Mouse (Mus musculus): ENCODE data around the gene Myo19. TPM values are rescaled to one million over a fixed set of nuclear protein-coding genes. Genes with fewer than 3 reads are reported as not detected.
A peak's percentile ranks its signal among the peaks of the same experiment; 100 is the strongest.

Gene Myo19
- polyA plus RNA-seq, 1 experiment from 2014 or later: 3.4 TPM

DNA sequence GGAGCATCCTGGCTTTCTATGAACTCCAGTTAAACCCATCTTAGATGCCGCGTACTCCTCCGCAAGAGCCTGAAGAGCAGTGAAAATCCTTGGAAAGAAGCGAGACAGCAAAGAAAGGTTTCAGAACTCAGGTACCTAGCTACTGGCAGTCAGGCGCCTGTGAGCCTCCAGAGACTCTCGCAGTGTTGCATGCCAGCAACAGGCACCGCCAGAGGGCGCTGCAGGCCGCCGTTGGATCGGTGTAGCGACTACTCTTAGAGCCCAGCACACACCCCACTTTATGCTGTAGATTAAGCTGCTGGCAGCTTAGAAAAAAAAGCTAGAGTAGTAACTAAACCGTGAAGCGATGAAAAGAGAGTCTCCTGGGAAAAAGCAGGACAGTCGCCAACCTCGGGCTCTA is 38.5 kb downstream of the Myo19 start:
- Histone ChIP-seq H3K27me3 (no peaks in the 10 kb centered on the region), H3K4me3 (replicated peaks) (no peak overlapping the region), H3K36me3 (peaks cover 13% of the 10 kb centered on the region), H3K9ac (peak overlapping the region; percentile 45), H3K27ac (no peak overlapping the region), H3K9me3 (replicated peaks) (no peaks in the 10 kb centered on the region), H3K4me1 (replicated peaks) (peaks cover 44% of the 10 kb centered on the region), H3K4me2 (peak overlapping the region; percentile 46)
- peak; percentile 76 for ATAC-seq (ENCODE audit: low read depth)
- DNase-seq: peak; percentile 80
- 6% methylated on average over 16 of the region's 16 CpGs for WGBS (ENCODE audit: insufficient replicate concordance)

DNA sequence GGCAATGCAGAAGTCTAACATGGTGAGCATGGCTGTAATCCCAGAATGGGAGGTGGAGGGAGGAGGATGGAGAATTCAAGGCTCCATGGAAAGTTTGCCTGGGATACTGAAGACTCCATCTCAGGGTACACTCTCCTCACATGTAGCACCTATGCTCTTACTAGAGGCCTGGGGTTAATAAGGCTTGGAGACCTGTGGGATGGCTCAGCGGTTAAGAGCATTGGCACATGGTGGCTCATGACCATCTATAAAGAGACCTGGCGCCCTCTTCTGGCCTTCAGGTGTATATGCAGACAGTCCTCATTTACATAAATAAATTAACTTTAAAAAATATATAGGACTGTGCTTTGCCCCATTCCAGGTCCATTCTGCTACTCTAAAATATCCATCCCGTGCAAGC is 39.3 kb downstream of the Myo19 start:
- H3K9ac ChIP-seq: 0 out of 2 replicates have a peak overlapping the region, but pooled peaks have one; percentile 45
- peaks cover 5% of the 10 kb centered on the region for H3K36me3 ChIP-seq
- no peak overlapping the region for H3K27ac ChIP-seq
- no peak for ATAC-seq (ENCODE audit: low read depth)
- H3K4me1 ChIP-seq (replicated peaks): peaks cover 39% of the 10 kb centered on the region
- 28% methylated on average over 3 of the region's 3 CpGs for WGBS (ENCODE audit: insufficient replicate concordance)
- peak overlapping the region; percentile 46 for H3K4me2 ChIP-seq
- no peaks in the 10 kb centered on the region for H3K27me3 ChIP-seq
- no peak overlapping the region for H3K4me3 ChIP-seq (replicated peaks)
- peak; percentile 30 for DNase-seq
- H3K9me3 ChIP-seq (replicated peaks): no peaks in the 10 kb centered on the region

DNA sequence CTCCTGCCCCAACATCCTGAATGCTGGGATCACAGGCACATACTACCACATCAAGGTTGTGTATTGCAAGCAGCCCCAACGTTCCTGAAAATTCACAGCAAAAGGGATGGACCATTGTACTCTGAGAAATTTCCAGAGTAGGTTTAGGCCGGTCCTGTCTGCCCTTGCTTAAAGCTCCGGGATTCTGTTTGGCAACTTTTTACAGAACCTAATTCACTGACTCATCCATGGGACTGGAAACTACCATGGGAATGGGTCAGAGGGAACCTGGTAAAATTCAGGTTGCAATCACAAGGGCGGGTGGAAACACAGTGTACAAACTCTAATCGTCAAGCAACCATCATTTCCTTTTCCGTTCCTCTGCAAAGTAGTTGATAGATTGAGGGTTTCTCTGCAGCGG is 40.0 kb downstream of the Myo19 start:
- H3K9ac ChIP-seq: no peak overlapping the region

DNA sequence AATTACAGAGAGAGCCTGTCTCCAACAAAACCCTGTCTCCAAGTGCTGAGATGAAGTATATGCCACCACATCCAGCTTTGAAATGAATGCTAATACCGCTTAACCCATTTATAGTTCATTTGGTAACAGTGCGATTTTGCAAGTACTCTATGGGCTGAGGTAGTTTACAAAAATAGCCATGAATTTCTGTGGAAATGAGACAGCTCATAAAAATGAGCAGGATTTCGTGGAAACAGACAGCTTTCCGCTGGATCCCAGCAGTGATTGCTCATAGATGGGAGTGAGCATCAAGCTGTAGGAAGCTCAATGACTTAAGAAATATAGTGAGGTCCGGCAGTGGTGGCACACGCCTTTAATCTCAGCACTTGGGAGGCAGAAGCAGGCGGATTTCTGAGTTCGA is 41.0 kb downstream of the Myo19 start:
- 71% methylated on average over 8 of the region's 8 CpGs for whole genome bisulfite sequencing (ENCODE audit: insufficient replicate concordance)
- no peak for DNase-seq
- H3K27me3 ChIP-seq: no peaks in the 10 kb centered on the region
- no peak overlapping the region for H3K27ac ChIP-seq
- H3K4me1 ChIP-seq (replicated peaks): peaks cover 23% of the 10 kb centered on the region
- ATAC-seq (ENCODE audit: low read depth): no peak
- H3K36me3 ChIP-seq: no peaks in the 10 kb centered on the region
- H3K9ac ChIP-seq: no peak overlapping the region
- H3K4me3 ChIP-seq (replicated peaks): no peak overlapping the region
- H3K4me2 ChIP-seq: no peak overlapping the region
- H3K9me3 ChIP-seq (replicated peaks): no peaks in the 10 kb centered on the region

More for the DNA sequence above, 40.0 kb downstream of the Myo19 start:
- 48% methylated on average over 7 of the region's 7 CpGs for WGBS (ENCODE audit: insufficient replicate concordance)
- Histone ChIP-seq H3K27ac (no peak overlapping the region), H3K4me3 (replicated peaks) (no peak overlapping the region), H3K9me3 (replicated peaks) (no peaks in the 10 kb centered on the region), H3K36me3 (no peaks in the 10 kb centered on the region), H3K27me3 (no peaks in the 10 kb centered on the region), H3K4me1 (replicated peaks) (peaks cover 32% of the 10 kb centered on the region), H3K4me2 (no peak overlapping the region)
- ATAC-seq (ENCODE audit: low read depth): no peak
- DNase-seq: no peak

DNA sequence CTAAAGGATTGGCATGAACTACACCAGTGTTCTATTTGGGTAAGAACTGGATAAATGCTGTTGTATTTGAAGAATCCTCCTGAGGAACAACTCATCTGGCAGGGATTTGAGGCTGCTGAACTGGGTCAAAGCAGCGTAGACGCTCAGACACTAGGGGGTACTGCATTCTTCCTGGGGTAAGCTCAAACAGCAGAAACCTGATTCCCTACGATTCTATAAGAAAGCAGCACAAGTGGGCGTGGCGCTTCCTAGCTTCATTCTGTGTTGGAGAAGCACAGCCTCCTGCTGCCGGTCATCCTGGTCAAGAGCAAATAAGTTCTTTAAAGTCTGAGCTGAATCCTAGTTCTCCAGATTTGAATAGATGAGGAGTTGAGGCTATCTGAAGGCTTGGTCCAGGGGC is 52.3 kb downstream of the Myo19 start:
- 14% methylated on average over 6 of the region's 6 CpGs for WGBS (ENCODE audit: insufficient replicate concordance)

DNA sequence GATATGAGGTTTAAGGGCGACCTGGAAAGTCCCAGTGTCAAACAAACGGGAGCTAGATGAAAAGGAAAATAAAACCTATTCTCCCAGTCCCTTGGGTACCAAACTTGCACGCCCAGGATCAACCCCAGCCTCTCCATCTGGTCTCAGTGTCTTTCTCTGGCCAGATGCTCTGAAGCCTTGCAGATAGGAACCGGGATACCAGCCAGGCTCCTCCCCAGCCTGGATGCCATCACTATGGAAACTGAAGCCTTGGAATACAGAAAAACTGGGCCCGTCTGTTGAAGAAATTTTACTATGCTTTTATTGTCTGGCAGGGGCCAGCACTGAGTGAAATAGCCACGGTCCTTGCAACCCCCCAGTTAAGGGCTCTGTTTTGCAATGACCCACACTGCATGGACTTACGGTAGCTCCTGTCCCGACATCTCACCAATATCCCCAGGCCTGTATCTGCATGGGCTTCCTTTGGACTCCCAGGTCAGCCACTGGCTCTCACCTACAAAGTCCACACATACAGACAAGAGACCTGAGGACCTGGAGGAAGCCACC is 59.6 kb downstream of the Myo19 start:
- no peak overlapping the region for H3K4me2 ChIP-seq
- H3K27me3 ChIP-seq: peaks cover 15% of the 10 kb centered on the region
- ATAC-seq (ENCODE audit: low read depth): no peak
- no peak for DNase-seq
- H3K36me3 ChIP-seq: no peaks in the 10 kb centered on the region
- 53% methylated on average over 8 of the region's 8 CpGs for WGBS (ENCODE audit: insufficient replicate concordance)
- H3K4me3 ChIP-seq (replicated peaks): no peak overlapping the region
- H3K9ac ChIP-seq: no peak overlapping the region
- no peak overlapping the region for H3K27ac ChIP-seq
- no peaks in the 10 kb centered on the region for H3K9me3 ChIP-seq (replicated peaks)
- H3K4me1 ChIP-seq (replicated peaks): peaks cover 9% of the 10 kb centered on the region; the same call in 1 of the 2 replicates

More for the DNA sequence above, 52.3 kb downstream of the Myo19 start:
- no peak overlapping the region for H3K9ac ChIP-seq
- no peak overlapping the region for H3K27ac ChIP-seq
- DNase-seq (no peak), ATAC-seq (ENCODE audit: low read depth) (no peak)
- H3K4me2 ChIP-seq: no peak overlapping the region
- no peaks in the 10 kb centered on the region; the same call in 1 of the 2 replicates for H3K27me3 ChIP-seq
- no peaks in the 10 kb centered on the region for H3K9me3 ChIP-seq (replicated peaks)
- no peaks in the 10 kb centered on the region for H3K36me3 ChIP-seq
- no peak overlapping the region for H3K4me3 ChIP-seq (replicated peaks)
- H3K4me1 ChIP-seq (replicated peaks): no peaks in the 10 kb centered on the region

DNA sequence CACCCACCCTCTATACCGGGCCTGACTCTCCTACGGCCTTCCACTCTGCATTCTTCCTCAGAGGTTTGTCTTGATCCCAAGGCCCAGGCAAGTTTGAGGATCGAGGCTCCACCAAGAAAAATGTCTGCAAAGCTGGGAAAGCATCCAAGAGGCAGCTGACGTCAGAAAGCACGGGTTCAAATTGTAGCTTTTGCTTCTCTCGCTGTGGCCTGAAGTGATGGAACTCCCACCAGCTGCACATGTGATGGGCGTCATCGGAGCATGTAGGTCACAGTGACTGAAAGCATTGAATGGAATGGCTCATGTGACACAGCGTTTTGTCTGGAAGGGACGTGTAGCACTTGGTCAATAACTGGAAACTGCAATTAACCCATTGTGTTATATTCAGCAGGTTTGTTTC is 60.2 kb downstream of the Myo19 start:
- no peak for ATAC-seq (ENCODE audit: low read depth)
- 65% methylated on average over 10 of the region's 10 CpGs for WGBS (ENCODE audit: insufficient replicate concordance)

DNA sequence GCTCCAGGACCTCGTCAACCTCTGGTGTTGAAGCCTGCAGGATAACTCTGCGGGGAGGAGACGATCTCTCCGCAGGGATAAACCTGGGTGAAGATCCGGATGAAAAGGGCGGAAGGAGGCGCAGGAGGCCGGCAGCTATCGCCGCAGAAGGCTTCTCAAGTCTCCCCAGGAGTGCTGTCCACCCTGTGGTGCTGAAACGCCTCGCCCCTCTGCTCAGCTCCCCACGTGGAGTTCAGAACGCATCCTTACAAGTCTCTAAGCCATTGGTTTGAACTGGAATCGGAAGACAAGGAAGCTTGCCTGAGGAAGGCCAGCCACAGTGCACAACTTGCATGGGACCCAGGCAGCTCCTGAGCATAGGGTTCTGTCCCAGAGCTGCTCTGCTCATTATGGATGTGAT is 64.0 kb downstream of the Myo19 start:
- peaks cover 13% of the 10 kb centered on the region; the same call in 1 of the 2 replicates for H3K4me1 ChIP-seq (replicated peaks)
- peak overlapping the region; percentile 30 for H3K4me2 ChIP-seq
- no peaks in the 10 kb centered on the region for H3K9me3 ChIP-seq (replicated peaks)
- peak overlapping the region; percentile 4; the same call in 1 of the 2 replicates for H3K4me3 ChIP-seq (replicated peaks)
- H3K36me3 ChIP-seq: no peaks in the 10 kb centered on the region
- H3K27me3 ChIP-seq: peaks cover 42% of the 10 kb centered on the region
- WGBS (ENCODE audit: insufficient replicate concordance): 0% methylated on average over 15 of the region's 15 CpGs
- no peak overlapping the region for H3K9ac ChIP-seq
- ATAC-seq (ENCODE audit: low read depth): no peak
- DNase-seq: peak; percentile 33
- H3K27ac ChIP-seq: no peak overlapping the region

More for the DNA sequence above, 60.2 kb downstream of the Myo19 start:
- no peak overlapping the region for H3K9ac ChIP-seq
- peaks cover 21% of the 10 kb centered on the region for H3K27me3 ChIP-seq
- no peak for DNase-seq
- no peak overlapping the region for H3K4me2 ChIP-seq
- no peak overlapping the region for H3K4me3 ChIP-seq (replicated peaks)
- H3K36me3 ChIP-seq: no peaks in the 10 kb centered on the region
- peaks cover 9% of the 10 kb centered on the region; the same call in 1 of the 2 replicates for H3K4me1 ChIP-seq (replicated peaks)
- H3K9me3 ChIP-seq (replicated peaks): no peaks in the 10 kb centered on the region
- H3K27ac ChIP-seq: no peak overlapping the region

DNA sequence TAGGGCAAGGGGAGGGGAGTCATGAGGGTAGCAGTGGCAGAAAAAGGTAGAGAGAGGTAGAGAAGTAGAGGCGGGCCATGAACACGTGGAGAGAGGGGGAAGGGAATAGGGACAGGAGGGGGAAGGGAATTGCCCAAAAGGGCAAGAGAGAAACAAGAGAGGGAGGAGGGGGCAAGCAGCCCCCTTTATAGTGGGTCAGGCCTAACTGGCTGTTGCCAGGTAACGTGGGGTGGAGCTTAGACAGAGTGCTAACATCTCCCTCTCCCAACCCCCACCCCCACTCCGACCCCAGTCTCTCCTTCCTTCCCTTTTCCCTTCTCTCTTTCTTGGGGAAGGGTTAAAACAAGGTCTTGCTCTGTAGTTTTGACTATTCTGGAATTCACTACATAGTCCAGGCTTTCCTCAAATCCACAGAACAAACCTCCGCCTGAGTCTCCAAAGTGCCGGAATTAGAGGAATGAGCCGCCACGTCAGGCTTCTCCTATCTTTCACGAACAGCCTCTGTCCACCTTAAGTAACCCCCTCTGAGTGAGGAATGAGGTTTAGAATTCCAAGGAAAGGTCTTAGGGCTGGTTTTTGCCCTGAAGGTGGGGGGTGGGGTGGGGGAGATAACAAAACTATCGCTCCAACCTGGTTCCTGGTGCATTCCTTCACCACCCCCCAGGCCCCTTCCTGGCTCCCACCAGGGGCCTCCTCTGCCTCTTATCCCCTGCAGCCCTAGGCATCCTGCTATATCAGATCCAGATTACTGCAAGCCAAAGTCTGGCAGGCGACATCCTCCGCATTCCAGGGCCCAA is 64.9 kb downstream of the Myo19 start:
- WGBS (ENCODE audit: insufficient replicate concordance): 9% methylated on average over 12 of the region's 12 CpGs
- peaks cover 44% of the 10 kb centered on the region for H3K27me3 ChIP-seq
- peak overlapping the region; percentile 30 for H3K4me2 ChIP-seq
- DNase-seq (no peak), ATAC-seq (ENCODE audit: low read depth) (peak; percentile 36; the same call in 1 of the 2 replicates)
- no peaks in the 10 kb centered on the region for H3K36me3 ChIP-seq
- H3K27ac ChIP-seq: no peak overlapping the region
- 0 out of 2 replicates have a peak overlapping the region, but pooled peaks have one; percentile 8 for H3K4me3 ChIP-seq (replicated peaks)
- H3K4me1 ChIP-seq (replicated peaks): peaks cover 13% of the 10 kb centered on the region; the same call in 1 of the 2 replicates
- H3K9me3 ChIP-seq (replicated peaks): no peaks in the 10 kb centered on the region
- H3K9ac ChIP-seq: no peak overlapping the region

DNA sequence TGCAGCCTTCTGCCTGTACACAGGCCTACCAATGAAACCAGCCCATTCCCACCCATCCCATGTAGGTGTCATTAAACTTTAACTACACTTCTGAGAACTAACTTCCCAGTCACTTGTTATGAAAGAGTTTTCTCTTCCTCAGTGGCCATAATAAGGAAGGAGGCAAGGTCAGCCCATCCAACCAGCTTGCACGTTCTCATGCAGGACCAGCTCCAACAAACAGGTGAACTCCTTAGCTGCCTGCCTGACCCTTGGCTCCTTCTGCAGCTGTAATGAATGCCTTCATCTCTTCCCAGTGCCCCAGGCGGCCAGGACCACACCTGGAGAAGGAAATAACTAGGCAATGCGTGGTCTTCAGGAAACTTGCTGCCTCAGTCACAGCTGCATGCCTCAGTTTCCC is 65.9 kb downstream of the Myo19 start:
- ATAC-seq (ENCODE audit: low read depth) (no peak), DNase-seq (no peak)
- Histone ChIP-seq H3K27ac (no peak overlapping the region), H3K9me3 (replicated peaks) (no peaks in the 10 kb centered on the region), H3K27me3 (peaks cover 44% of the 10 kb centered on the region), H3K36me3 (no peaks in the 10 kb centered on the region), H3K4me3 (replicated peaks) (no peak overlapping the region), H3K9ac (no peak overlapping the region), H3K4me1 (replicated peaks) (peaks cover 13% of the 10 kb centered on the region; the same call in 1 of the 2 replicates), H3K4me2 (no peak overlapping the region)
- 31% methylated on average over 3 of the region's 3 CpGs for WGBS (ENCODE audit: insufficient replicate concordance)

DNA sequence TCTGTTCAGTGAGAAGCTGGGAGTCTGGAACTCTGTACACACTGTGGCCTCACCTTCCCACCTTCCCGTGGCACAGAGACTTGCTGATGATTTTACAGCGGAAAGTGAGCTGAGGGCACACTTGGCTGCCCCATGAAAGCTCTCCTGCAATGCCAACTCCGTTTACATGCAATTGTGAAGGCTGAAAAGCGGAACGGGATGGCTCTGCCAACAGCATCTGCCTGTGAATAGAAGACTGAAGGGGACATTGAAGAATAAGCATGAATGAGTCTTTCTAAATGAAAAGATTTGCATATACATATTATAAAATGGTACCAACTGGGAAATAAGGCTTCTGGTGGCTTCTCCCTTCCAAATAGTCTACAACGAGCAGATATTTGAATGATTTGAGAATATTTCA is 67.3 kb downstream of the Myo19 start:
- Histone ChIP-seq H3K4me1 (replicated peaks) (peaks cover 13% of the 10 kb centered on the region; the same call in 1 of the 2 replicates), H3K9me3 (replicated peaks) (no peaks in the 10 kb centered on the region), H3K4me2 (no peak overlapping the region), H3K27me3 (peaks cover 44% of the 10 kb centered on the region), H3K36me3 (no peaks in the 10 kb centered on the region), H3K9ac (no peak overlapping the region), H3K27ac (no peak overlapping the region), H3K4me3 (replicated peaks) (no peak overlapping the region)
- 66% methylated on average over 6 of the region's 6 CpGs for whole genome bisulfite sequencing (ENCODE audit: insufficient replicate concordance)
- DNase-seq (no peak), ATAC-seq (ENCODE audit: low read depth) (no peak)

Measured in liver, embryonic 13.5 days (tissue).